Mouse (Mus musculus) embryonic facial prominence, embryonic 12.5 days (tissue): ENCODE results near the gene Prss36. TPM values are rescaled to one million over a fixed set of nuclear protein-coding genes. Genes with fewer than 3 reads are reported as not detected.
"Not testable (repeated sequence)": the region's sequence is repeated elsewhere in the genome, so short reads cannot be mapped to it uniquely, and the experiment has no call there.

Source experiments
- ATAC-seq: fragments of 200-750 bp; cut with Nextera tagmentation; 2 replicates; pipeline ENCODE4 v1.8.0; 2017; ENCODE audit not compliant: insufficient number of reproducible peaks, insufficient read depth, low FRiP score, low TSS enrichment
- H3K27ac ChIP-seq: fragments of 300-500 bp; sonication (generic); 2 replicates; pipeline ENCODE4 v1.5.1; 2016; ENCODE audit warnings: mild to moderate bottlenecking
- H3K27me3 ChIP-seq: fragments of 300-500 bp; sonication (generic); 2 replicates; pipeline ENCODE4 v1.6.1; 2016; ENCODE audit warnings: mild to moderate bottlenecking, moderate library complexity
- H3K36me3 ChIP-seq: fragments of 300-500 bp; sonication (generic); 2 replicates; pipeline ENCODE4 v1.6.1; 2016; ENCODE audit warnings: mild to moderate bottlenecking
- H3K4me1 ChIP-seq: fragments of 300-500 bp; sonication (generic); 2 replicates; pipeline ENCODE4 v1.6.1; 2016
- H3K4me2 ChIP-seq: fragments of 300-500 bp; sonication (generic); replicated peaks from 2 replicates; pipeline ENCODE4 v1.6.1; 2016; ENCODE audit warnings: mild to moderate bottlenecking, moderate library complexity
- H3K4me3 ChIP-seq: fragments of 300-500 bp; sonication (generic); 2 replicates; pipeline ENCODE4 v1.5.1; 2016; ENCODE audit warnings: mild to moderate bottlenecking
- H3K9ac ChIP-seq: fragments of 300-500 bp; sonication (generic); 2 replicates; pipeline ENCODE4 v1.6.1; 2016; ENCODE audit warnings: mild to moderate bottlenecking, moderate library complexity
- H3K9me3 ChIP-seq: fragments of 300-500 bp; sonication (generic); 2 replicates; pipeline ENCODE4 v1.6.1; 2016; ENCODE audit warnings: mild to moderate bottlenecking, moderate library complexity
- WGBS: fragments of 180-500 bp; shearing (Covaris S2); methylation state at CpG from one replicate; pipeline ENCODE4 v1.1.7; 2016; 5-methylcytosine and 5-hydroxymethylcytosine counted together
- polyA plus RNA-seq: library from polyadenylated mRNA; unstranded; fragments of >200 nt; fragmentation: Nextera tagmentation; extraction: Ambion mirVana; gene quantifications from 2 replicates; pipeline ENCODE4 v1.2.1, GENCODE M21; 2016

Prss36 gene
- polyA plus RNA-seq, 1 experiment from 2014 or later = 10.5 TPM

DNA sequence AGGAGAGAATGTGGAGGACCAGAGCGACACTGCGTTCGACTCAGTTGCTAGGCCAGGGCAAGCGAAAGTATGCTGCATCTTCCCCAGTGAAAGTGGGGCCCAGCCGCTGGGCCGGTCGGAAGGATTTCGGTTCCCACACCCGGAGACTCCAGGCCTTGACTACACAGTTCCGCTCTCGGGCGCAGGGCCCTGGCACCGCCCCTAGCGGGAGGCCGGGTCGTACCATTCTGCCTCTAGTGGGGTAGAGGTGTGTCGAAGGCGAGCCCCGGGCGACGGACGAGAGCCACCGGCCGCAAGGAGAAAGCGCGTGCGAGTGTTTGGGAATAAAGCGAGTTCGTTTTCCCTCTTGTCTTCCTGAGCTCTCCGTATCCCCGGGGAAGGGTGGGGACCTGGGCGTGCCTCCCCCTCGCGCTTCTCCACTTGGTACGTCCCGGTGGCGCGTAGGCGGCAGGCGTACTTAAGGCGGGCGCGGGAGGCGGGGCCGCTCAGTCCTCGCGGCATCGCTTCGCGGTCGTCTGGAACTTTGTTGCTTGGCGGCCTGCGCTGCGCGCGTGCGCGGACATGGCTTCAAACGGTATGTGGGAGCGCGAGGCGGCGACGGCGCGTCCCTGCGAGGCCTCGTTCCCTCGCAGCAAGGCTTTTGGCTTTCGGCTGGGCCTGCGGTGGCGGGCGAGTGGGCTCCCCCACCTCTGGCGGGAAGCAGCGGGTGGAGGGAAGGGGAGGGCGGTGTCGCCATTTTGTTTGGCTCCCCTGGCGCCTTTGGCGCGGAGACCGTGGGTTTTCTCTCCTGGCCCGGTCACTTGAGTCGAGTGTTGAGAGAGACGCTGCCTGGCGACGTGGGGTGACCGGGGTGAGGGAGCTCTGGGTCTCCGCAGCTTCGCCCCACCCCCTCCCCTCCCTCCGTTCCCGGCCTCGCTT is 20.7 kb upstream of the Prss36 start, which contains the start of gene Fus:
Gene Fus, plus strand, starts transcription at position 454 of the 918 bp plus-strand sequence.
- H3K36me3 ChIP-seq = peaks cover 24% of the 10 kb centered on the region
- no peaks in the 10 kb centered on the region for H3K9me3 ChIP-seq
- WGBS = under 1% methylated on average over 89 of the region's 92 CpGs
- peak; percentile 92 for ATAC-seq
- H3K27ac ChIP-seq = peak within 1 kb of the TSS; percentile 94
- H3K4me3 ChIP-seq = peak within 1 kb of the TSS; percentile 68
- H3K4me1 ChIP-seq = peaks cover 12% of the 10 kb centered on the region
- peak within 1 kb of the TSS; percentile 87 for H3K9ac ChIP-seq
- H3K4me2 ChIP-seq = peak within 1 kb of the TSS; percentile 86
- no peaks in the 10 kb centered on the region for H3K27me3 ChIP-seq

- Histone ChIP-seq H3K4me3 (peak overlapping the region; percentile 68), H3K9ac (peak overlapping the region; percentile 87), H3K4me1 (peaks cover 12% of the 10 kb centered on the region), H3K27ac (peak overlapping the region; percentile 94), H3K27me3 (no peaks in the 10 kb centered on the region), H3K4me2 (peak overlapping the region; percentile 61), H3K36me3 (peaks cover 18% of the 10 kb centered on the region), H3K9me3 (no peaks in the 10 kb centered on the region)
- WGBS = 8% methylated on average over 10 of the region's 10 CpGs
- no peak for ATAC-seq
These were observed 19.9 kb upstream of the Prss36 start for GRCm38 (mm10) chr7:127966371-127966918.

DNA sequence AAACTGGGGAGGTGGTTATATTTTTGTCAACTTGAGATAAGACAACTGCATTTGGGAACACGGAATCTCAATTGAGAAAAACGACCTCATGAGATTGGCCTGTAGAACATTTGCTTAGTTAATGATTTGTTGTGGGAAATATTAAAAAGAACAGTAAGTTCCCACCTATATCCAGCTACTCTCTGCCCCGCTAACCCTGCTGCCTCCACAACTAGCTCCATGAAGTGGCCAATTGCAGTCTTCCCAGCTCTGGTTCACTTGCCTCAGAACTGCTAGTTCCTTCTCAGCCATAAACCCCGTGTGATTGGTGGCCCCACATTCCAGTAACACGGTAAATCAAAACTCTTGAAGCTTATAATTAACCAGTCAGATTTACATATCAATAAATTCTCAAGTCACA is 12.8 kb upstream of the Prss36 start:
- no peak for ATAC-seq
- H3K4me2 ChIP-seq = no peak overlapping the region
- H3K36me3 ChIP-seq = no peaks in the 10 kb centered on the region
- WGBS = 69% methylated on average over 5 of the region's 5 CpGs
- no peak overlapping the region for H3K4me3 ChIP-seq
- no peaks in the 10 kb centered on the region for H3K27me3 ChIP-seq
- no peaks in the 10 kb centered on the region for H3K4me1 ChIP-seq
- H3K9ac ChIP-seq = no peak overlapping the region
- no peak overlapping the region for H3K27ac ChIP-seq
- H3K9me3 ChIP-seq = no peaks in the 10 kb centered on the region

DNA sequence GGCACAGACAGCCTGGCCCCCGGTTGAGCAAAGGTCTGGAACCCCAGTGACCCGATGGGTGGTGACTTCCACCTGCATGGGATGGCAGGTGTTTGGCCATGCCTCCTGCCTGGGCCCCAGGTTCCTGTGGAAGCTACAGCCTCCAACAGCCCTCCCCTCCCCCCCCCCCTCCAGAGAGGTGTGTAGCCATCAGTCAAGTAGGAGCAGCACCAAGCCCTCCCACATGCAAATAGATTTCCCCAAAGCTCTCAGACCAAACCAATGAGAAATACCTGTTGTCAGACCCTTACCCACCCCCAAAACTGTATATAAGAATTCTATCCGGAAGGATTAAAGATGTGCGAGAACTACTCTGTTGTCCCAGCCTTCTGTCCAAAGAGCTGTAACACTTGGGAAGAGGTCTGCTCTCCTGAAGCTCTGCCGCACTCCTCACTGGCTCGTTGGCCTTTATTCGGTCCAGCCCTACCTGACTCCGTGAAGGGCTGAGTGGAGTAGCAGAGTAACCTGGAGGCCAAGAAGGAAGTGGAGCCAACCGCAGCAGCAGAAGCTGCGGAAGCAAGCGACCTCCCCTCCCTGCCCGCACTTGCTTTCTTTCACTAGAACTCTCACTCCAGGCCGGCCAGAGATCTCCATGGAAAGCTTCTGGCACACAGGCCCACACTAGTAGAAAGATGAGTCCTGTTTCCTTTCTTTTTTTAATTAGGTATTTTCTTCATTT is 6.5 kb upstream of the Prss36 start:
- no peak overlapping the region for H3K4me3 ChIP-seq
- no peaks in the 10 kb centered on the region for H3K27me3 ChIP-seq
- no peak overlapping the region for H3K9ac ChIP-seq
- H3K4me2 ChIP-seq = no peak overlapping the region
- no peak for ATAC-seq
- no peaks in the 10 kb centered on the region for H3K9me3 ChIP-seq
- WGBS = 37% methylated on average over 13 of the region's 13 CpGs
- no peaks in the 10 kb centered on the region for H3K4me1 ChIP-seq
- no peak overlapping the region for H3K27ac ChIP-seq
- no peaks in the 10 kb centered on the region for H3K36me3 ChIP-seq

GRCm38 (mm10) chr7:127944614-127945013 is 1.9 kb downstream of the Prss36 start:
- Histone ChIP-seq H3K9ac (no peak overlapping the region), H3K27ac (no peak overlapping the region), H3K4me3 (0 out of 2 replicates have a peak overlapping the region, but pooled peaks have one; percentile 9), H3K27me3 (peaks cover 39% of the 10 kb centered on the region), H3K4me2 (peak overlapping the region; percentile 27), H3K4me1 (no peaks in the 10 kb centered on the region), H3K9me3 (no peaks in the 10 kb centered on the region), H3K36me3 (no peaks in the 10 kb centered on the region)
- 12% methylated on average over 23 of the region's 23 CpGs for WGBS
- no peak for ATAC-seq

DNA sequence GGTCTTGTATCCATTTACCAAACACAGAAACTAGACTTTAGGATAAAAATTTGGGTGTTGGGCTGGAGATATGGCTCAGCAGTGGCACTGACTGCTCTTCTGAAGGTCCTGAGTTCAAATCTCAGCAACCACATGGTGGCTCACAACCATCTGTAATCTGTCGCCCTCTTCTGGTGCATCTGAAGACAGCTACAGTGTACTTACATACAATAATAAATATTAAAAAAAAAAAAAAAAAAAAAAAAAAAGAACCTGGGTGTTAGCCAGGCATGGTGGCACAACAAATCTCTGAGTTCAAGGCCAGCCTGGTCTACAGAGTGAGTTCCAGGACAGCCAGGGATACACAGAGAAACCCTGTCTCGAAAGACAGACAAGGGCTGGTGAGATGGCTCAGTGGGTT is 4.4 kb downstream of the Prss36 start:
- not testable (repeated sequence) for H3K36me3 ChIP-seq, H3K4me3 ChIP-seq, H3K4me1 ChIP-seq, H3K9ac ChIP-seq, H3K4me2 ChIP-seq, ATAC-seq, H3K9me3 ChIP-seq, H3K27ac ChIP-seq
- 51% methylated on average over 2 of the region's 2 CpGs for WGBS
- peaks cover 39% of the 10 kb centered on the region for H3K27me3 ChIP-seq

DNA sequence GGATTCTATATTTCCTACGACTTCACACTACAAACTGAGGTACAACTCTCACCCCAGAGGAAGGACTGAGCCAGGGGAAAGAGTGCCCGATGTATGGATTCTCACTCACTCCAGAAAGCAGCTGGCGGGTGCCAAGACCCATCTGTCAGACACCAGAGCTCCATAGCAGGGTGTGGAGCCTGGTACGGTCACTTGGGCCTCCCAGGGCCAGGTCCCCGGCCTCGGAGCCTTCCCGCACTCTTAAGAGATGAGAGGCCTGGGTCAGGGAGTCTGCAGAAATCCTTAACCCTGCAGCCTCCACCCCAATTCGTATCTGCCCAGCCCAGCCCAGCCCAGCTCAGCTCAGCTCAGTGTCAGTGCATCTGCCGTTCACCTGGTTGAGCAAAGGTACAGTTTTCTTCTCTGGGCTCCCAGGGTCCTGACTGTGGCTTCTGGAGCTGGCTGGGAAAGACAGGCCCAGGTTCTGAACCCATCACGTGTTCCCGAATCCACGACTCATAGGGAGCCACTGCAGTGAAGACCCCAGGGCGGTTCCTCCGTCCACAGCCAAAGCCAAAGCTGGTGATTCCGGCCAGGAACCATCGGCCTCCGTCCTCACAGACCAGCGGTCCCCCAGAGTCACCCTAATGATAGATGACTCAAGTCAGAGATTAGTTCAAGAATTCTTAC is 10.2 kb downstream of the Prss36 start:
- Histone ChIP-seq H3K36me3 (no peaks in the 10 kb centered on the region), H3K9ac (peak overlapping the region; percentile 73), H3K9me3 (no peaks in the 10 kb centered on the region), H3K27me3 (no peaks in the 10 kb centered on the region), H3K27ac (no peak overlapping the region), H3K4me3 (peak overlapping the region; percentile 65), H3K4me2 (peak overlapping the region; percentile 93), H3K4me1 (peaks cover 34% of the 10 kb centered on the region)
- WGBS = 58% methylated on average over 18 of the region's 18 CpGs
- ATAC-seq = no peak

- 2% methylated on average over 37 of the region's 38 CpGs for WGBS
- peak overlapping the region; percentile 65 for H3K4me3 ChIP-seq
- H3K4me2 ChIP-seq = peak overlapping the region; percentile 93
- peak overlapping the region; percentile 73 for H3K9ac ChIP-seq
- peaks cover 36% of the 10 kb centered on the region for H3K4me1 ChIP-seq
- no peaks in the 10 kb centered on the region for H3K36me3 ChIP-seq
- H3K27ac ChIP-seq = peak overlapping the region; percentile 18
- H3K9me3 ChIP-seq = no peaks in the 10 kb centered on the region
- 0 out of 2 replicates have a peak, but pooled peaks cover under 1% of the 10 kb centered on the region for H3K27me3 ChIP-seq
- peak; percentile 38 for ATAC-seq
These were observed 10.8 kb downstream of the Prss36 start for GRCm38 (mm10) chr7:127935748-127936159.

- Histone ChIP-seq H3K4me1 (peaks cover 37% of the 10 kb centered on the region), H3K36me3 (no peaks in the 10 kb centered on the region), H3K27ac (peak overlapping the region; percentile 18), H3K27me3 (peaks cover 6% of the 10 kb centered on the region), H3K9ac (peak overlapping the region; percentile 73), H3K4me2 (peak overlapping the region; percentile 93), H3K4me3 (peak overlapping the region; percentile 65), H3K9me3 (no peaks in the 10 kb centered on the region)
- WGBS = 7% methylated on average over 32 of the region's 32 CpGs
- peak; percentile 94 for ATAC-seq
These were observed 11.3 kb downstream of the Prss36 start for GRCm38 (mm10) chr7:127935028-127935722.

DNA sequence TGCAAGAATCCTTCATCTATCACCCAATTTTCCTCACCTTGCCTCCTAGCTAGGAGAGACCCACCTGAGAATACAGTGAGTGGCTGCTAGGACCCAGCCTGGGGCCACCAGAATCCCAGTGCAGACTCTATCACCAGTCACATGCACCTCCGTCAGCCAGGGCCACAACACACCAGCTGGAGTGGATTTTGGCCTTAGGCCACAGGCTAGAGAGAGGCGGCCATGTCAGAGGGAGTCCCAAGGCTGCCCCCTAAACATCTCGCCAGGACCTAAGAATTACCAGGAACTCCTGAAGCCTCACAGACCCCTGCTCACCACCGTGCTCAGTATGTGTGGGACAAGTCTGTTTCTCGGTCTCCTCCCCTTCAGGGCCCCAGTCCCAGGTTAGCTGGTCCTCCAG is 12.4 kb downstream of the Prss36 start:
- H3K4me1 ChIP-seq = peaks cover 44% of the 10 kb centered on the region
- no peak overlapping the region for H3K4me3 ChIP-seq
- H3K4me2 ChIP-seq = no peak overlapping the region
- no peak overlapping the region for H3K9ac ChIP-seq
- H3K9me3 ChIP-seq = no peaks in the 10 kb centered on the region
- no peak for ATAC-seq
- no peaks in the 10 kb centered on the region for H3K36me3 ChIP-seq
- H3K27me3 ChIP-seq = peaks cover 17% of the 10 kb centered on the region
- 83% methylated on average over 5 of the region's 5 CpGs for WGBS
- no peak overlapping the region for H3K27ac ChIP-seq
